Mouse (Mus musculus) gastrocnemius, adult 2 months (tissue): ENCODE results near the gene Ints11. TPM values are rescaled to one million over a fixed set of nuclear protein-coding genes. Genes with fewer than 3 reads are reported as not detected.
A peak's percentile ranks its signal among the peaks of the same experiment; 100 is the strongest.

Experiments
- DNase-seq: peaks from one replicate; pipeline ENCODE4 v3.0.0; 2022
- H3K27ac ChIP-seq: fragments of 200-600 bp; 2 replicates; pipeline ENCODE4 v1.8.1; 2022; ENCODE audit warnings: mild to moderate bottlenecking
- H3K4me3 ChIP-seq: fragments of 200-600 bp; 2 replicates; pipeline ENCODE4 v1.8.1; 2022; ENCODE audit warnings: mild to moderate bottlenecking, moderate library complexity
- CTCF ChIP-seq: fragments of 200-600 bp; IDR thresholded peaks from 2 replicates; pipeline ENCODE4 v1.8.1; 2022; ENCODE audit warnings: antibody characterized with exemption, mild to moderate bottlenecking, moderate library complexity
- intact Hi-C: fragments of 180-260 bp; cut with DNase I; formaldehyde crosslinking; loops from one replicate; pipeline ENCODE4 v1.15.1; 2025
- total RNA-seq, 2 experiments: library from RNA; stranded (reverse); gene quantifications; 2 replicates each; pipeline ENCODE4 v1.2.3; 2021

Ints11 gene
- total RNA-seq, 2 experiments from 2014 or later: 14.9 to 17.3 TPM

DNA sequence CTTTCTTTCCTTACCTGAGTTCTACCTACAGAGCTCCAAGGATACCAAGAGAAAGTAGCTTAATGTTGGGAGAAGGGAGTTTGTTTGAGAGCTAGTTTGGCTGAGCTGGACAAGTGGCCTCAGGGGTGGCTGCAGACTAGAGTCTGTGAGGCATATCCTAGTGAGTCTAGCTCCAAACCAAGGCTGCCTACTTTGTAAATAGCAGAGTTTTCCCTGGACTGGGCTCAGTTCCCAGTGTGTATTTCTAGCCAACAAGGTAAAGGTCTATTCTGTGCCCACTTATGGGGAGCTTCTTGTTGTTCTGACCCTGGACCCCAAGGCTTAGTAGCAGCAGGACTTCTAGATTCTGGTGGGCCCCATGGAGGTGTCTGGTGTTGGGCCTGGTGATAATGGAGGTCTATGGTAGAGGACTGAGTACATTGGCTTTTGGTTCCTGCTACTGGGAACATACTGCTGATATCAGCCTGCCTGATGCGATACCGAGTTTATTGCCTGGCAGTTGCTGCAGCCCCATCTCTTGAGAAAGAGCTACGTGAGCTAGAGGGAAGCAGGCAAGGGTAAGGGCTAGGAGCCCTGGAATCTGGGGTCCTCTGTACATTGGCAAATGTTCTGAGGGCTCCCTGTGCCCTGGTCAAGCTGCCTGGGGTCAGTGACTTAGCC, 19.4 kb upstream of the Ints11 start:
- DNase-seq: peak; percentile 27
- no peak for TF ChIP-seq CTCF
- Histone ChIP-seq H3K4me3 (peak overlapping the region; percentile 94), H3K27ac (peak overlapping the region; percentile 98)
- intact Hi-C loops: no loop called here

DNA sequence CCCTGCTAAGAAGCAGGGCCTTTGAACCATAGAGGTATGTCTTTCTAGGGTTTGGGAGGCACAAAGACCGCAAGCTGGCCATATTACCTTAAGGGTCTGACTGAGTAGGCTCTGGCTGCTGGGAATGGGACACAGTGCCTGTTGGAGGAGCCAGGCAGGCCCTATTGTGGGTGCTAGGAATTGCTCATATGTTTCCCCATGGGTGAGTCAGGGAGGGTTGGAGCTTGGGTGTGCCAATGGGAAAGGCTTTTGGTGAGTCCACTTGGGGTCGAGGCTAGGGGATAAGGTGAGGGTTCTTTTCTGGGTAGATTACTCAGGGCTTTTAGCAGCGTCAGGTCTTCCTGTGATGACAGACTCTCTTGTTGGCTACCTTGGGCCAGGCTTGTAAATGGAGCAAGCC, 18.0 kb upstream of the Ints11 start:
- intact Hi-C loops: no loop called here
- peak overlapping the region; percentile 98 for H3K27ac ChIP-seq
- no peak for TF ChIP-seq CTCF
- H3K4me3 ChIP-seq: peak overlapping the region; percentile 42
- peak; percentile 10 for DNase-seq

DNA sequence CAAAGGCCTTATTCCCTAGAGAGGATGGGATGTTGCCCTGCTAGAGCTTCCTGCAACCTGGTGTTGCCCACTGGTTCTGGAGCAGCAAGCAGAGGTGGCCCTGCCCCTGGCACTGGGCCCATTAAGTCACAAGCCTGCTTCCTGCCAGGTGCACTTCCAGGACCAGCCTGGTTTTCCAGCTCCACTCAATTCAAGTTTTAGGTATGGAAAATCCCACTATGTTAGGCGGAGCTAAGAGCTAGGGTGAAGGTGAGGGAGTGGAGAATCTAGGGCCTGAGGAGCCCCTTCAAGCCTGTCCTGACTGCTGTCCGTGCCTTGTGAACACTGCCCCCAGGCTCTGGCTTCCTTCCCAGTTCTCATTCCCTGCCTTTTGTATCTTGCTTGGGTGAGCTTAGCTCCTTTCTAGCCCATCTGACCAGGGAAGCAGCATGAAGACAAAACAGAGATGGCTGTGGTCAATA, 17.4 kb upstream of the Ints11 start:
- TF ChIP-seq CTCF: no peak
- intact Hi-C loops: loop anchor here (2.0 kb wide), 1 partner anchor 15 kb away; no protein-coding TSS in a partner anchor
- H3K27ac ChIP-seq: peak overlapping the region; percentile 98

DNA sequence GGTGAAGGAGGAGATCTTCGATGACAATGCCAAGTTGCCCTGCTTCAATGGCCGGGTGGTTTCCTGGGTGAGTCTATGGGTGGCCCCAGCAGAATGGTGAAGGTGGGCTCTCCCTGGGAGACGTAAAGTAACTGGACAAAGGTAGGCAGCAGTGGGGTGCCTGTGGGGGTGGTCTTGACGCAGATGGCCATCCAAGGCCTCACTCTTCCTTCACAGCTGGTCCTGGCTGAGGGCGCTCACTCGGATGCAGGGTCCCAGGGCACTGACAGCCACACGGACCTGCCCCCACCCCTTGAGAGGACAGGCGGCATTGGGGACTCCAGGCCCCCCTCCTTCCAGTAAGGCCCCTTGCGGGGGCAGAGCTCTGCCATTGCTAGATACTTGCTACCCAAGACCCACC, 15.9 kb upstream of the Ints11 start:
- Histone ChIP-seq H3K27ac (no peak overlapping the region), H3K4me3 (no peak overlapping the region)
- TF ChIP-seq CTCF: no peak
- intact Hi-C loops: loop anchor here (2.0 kb wide), 1 partner anchor 13 kb away; no protein-coding TSS in a partner anchor
- DNase-seq: peak; percentile 30

More for the DNA sequence above, 17.4 kb upstream of the Ints11 start:
- DNase-seq: peak; percentile 54
- peak overlapping the region; percentile 42 for H3K4me3 ChIP-seq

DNA sequence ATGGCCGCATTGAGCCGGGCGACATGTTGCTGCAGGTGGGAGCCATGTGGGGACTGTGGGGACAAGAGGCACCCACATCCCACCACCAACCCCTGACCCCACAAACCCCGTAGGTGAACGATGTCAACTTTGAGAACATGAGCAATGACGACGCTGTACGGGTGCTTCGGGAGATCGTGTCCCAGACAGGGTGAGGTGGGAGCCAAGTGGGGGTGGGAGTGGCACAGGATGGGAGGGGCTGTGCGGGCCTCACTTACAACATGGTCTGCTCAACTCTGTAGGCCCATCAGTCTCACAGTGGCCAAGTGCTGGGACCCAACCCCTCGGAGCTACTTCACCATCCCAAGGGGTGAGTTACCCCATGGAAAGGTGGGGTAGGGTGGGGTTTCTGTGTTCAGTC, 14.4 kb upstream of the Ints11 start:
- TF ChIP-seq CTCF: no peak
- Histone ChIP-seq H3K4me3 (no peak overlapping the region), H3K27ac (no peak overlapping the region)
- intact Hi-C loops: no loop called here
- DNase-seq: peak; percentile 22

DNA sequence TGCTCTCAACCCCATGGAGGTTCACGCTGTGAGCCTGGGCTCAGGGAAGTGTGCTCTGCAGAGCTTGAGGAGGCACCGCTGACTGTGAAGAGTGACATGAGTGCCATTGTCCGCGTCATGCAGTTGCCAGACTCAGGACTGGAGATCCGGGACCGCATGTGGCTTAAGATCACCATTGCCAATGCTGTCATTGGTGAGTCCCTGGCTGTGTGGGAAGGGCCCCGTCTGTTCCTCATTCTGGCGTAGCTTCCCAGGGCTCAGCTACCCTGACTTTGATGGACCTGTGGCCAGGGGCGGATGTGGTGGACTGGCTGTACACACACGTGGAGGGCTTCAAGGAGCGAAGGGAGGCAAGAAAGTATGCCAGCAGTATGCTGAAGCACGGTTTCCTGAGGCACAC, 13.3 kb upstream of the Ints11 start:
- no peak for TF ChIP-seq CTCF
- intact Hi-C loops: no loop called here
- Histone ChIP-seq H3K27ac (no peak overlapping the region), H3K4me3 (no peak overlapping the region)
- DNase-seq: peak; percentile 17

DNA sequence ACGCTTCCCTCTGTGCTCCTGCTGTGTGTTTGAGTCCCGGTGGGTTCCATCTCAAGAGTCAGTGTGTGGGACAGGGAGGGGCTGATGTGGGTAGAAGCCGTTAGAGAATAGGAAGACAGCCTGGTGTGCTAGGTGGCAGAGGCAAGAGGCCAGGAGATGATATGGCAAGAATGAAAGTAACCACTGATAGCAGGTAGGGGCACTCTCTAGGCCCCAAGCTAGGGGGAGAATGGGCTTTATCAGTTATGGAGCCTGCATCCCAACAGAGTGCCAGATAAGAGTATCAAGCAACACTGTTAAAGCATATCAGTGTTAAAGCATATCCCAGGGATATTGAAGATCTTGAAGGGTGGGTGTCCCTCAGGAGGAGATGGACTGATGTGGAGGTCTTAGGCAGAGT, 12.5 kb upstream of the Ints11 start:
- no peak overlapping the region for H3K27ac ChIP-seq
- no peak overlapping the region for H3K4me3 ChIP-seq
- intact Hi-C loops: no loop called here
- TF ChIP-seq CTCF: no peak
- DNase-seq: no peak

DNA sequence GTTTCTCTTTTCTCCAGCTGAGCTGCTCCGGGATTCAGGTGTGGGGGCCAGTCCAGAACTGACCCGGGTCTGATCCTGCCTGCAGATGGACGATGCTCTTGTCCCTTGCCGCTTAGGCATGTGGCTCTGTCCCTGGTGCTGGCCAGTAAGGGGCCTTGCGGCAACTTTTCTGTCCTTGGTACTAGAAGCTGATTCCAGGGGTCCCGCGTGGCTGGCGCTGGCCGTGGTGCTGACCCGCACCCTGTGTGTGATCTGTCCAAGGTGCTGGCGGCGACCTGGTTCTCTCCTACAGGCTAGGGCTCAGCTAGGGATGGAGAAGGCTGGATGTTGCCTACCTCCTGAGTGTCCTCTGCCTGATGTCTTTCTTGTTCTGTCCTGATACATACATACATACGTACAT, 10.0 kb upstream of the Ints11 start:
- peak; percentile 24 for DNase-seq
- intact Hi-C loops: no loop called here
- no peak overlapping the region for H3K4me3 ChIP-seq
- no peak for TF ChIP-seq CTCF
- H3K27ac ChIP-seq: no peak overlapping the region

DNA sequence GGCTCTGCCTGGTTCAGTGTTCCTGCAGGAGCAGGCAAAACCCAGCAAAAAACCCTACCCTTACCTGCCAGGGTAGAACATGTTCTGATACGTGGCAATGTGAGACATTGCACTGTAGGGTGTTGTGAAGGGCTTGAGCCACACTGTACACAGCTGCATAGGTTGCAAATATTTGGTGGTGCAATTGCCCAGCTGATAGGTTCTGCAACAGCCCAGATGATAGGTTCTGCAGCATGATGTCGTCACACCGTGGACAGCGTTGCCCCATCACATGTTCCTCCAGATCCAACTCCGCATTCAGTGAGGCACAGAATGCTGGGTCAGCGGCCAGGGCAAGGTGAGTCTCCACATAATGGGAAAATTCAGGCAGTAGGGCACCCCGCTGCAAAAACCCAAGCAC, 7.6 kb upstream of the Ints11 start:
- H3K4me3 ChIP-seq: no peak overlapping the region
- no peak for TF ChIP-seq CTCF
- DNase-seq: peak; percentile 17
- no peak overlapping the region for H3K27ac ChIP-seq
- intact Hi-C loops: no loop called here

DNA sequence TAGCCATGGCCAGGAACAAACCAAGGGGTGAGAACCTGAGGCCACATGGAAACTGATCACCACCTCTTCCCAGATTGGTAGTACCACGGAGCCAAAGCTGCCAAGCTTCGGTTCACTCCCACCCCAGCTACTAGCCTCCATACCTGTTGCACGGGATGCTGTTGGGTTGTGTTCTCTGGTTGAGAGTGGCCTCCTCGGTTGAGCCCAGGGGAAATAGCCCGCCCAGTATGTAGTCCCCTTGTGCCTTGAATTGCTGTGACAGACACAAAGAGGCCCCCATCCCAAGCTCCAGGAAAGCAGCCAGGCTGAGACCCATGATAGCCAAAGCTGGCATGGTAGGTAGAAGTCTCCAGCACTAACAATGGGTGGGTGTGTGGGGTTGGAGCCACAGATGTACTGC, 6.3 kb upstream of the Ints11 start, which contains the start of gene Tas1r3:
Gene Tas1r3 (minus strand): TSS at position 362 of the 400 bp plus-strand sequence.
- no peak within 1 kb of the TSS for H3K27ac ChIP-seq
- intact Hi-C loops: no loop called here
- no peak for TF ChIP-seq CTCF

DNA sequence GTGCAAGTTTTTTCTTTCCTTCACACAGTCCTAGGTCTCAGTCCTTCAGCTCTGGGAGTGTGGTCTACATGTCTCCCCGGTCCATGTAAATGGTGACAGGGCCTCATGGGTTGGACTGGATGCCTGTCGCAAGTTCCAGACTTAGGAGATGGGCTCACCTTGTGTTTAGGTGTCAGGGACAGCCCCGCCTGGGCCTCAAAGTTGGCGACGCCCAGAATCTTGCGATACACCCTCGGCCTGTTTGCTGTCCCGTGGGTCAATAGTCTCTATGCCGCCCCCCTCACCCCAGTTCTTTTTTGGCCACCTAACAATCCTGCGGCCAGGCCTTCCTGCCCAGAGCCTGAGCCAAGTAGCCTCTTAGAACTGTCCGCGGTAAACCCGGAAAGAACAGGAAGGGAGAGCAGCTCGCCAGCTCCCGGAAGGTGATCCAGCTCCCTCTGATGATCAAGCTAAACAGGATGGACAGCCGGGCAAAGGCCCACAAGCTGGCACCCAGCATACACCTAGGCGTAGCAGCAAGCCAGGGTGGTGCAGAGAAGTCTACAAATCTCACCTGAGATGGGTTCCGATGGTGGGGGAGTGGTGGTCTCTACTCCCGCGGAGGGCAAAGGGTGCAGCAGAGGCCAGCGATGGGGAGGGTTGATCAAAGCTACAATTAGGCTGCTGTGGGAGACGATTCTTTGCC, 590 bp upstream of the Ints11 start:
- DNase-seq: peak; percentile 52
- H3K27ac ChIP-seq: peak overlapping the region; percentile 88
- intact Hi-C loops: no loop called here

More for the DNA sequence above, 6.3 kb upstream of the Ints11 start, which contains the start of gene Tas1r3:
- DNase-seq: peak; percentile 20
- no peak within 1 kb of the TSS for H3K4me3 ChIP-seq

DNA sequence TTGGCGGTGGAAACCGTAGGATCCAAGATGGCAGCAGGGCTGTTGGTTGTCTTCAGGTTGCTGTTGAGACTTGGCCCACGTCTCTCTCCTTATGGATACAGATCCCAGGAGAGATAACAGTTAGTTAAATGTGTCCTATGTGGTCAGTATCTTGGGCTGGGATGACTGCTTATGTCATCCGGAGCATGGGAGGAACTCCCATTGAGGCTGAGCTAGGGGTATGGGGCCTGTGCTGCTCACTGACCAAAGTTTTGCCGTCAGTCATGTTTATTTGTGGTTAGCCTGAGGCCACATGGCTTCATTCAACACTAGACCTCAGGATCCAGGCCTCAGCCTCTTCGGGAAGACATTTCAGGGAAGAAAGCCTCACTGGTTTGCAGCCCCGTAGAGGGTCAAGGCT, 2.1 kb downstream of the Ints11 start:
- TF ChIP-seq CTCF: no peak
- DNase-seq: no peak
- H3K27ac ChIP-seq: no peak overlapping the region
- H3K4me3 ChIP-seq: no peak overlapping the region
- intact Hi-C loops: loop anchor here (2.0 to 10.0 kb wide), 2 partner anchors 21 to 233 kb away; partner anchors contain the start of gene 9430015G10Rik

More for the DNA sequence above, 590 bp upstream of the Ints11 start:
- peak overlapping the region; percentile 95 for H3K4me3 ChIP-seq
- TF ChIP-seq CTCF: no peak

DNA sequence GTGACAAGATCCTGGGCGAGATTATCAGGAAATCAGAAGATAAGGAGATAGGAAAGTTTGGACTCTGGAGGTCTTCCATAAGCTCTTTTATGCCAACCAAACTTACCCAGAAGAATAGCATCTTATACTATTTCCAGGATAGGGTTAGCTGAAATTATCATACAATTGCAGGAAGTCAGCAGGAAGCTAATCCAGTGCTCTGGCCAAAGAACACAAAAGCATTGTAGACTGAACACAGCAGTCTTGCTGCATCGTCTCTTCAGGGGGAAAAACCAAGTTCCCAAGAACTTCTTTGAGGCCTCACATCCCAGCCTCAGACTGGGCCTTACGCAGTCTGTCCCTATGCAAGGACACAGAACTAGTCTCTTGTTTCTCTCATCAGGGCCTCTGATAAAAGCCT, 14.2 kb downstream of the Ints11 start:
- 0 out of 2 replicates have a peak overlapping the region, but pooled peaks have one; percentile 32 for H3K4me3 ChIP-seq
- H3K27ac ChIP-seq: peak overlapping the region; percentile 75
- intact Hi-C loops: no loop called here
- DNase-seq: no peak
- TF ChIP-seq CTCF: no peak

DNA sequence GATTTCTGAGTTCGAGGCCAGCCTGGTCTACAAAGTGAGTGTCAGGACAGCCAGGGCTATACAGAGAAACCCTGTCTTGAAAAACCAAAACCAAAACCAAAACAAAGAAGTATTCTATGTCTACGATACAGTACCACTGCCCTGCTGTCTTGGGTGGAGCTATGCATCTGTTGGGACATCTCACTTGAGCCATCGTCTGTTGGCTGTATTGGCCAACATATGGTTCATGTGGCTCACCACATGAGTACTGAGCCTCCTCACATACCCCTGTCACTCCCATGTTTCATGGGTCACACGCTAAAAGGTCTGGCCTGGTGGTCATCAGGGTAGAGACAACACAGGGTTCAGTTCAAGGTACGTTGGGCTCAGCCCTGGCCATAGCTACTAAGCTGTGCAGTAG, 17.0 kb downstream of the Ints11 start:
- H3K27ac ChIP-seq: no peak overlapping the region
- no peak for TF ChIP-seq CTCF
- DNase-seq: no peak
- intact Hi-C loops: no loop called here
- no peak overlapping the region for H3K4me3 ChIP-seq
